Mouse (Mus musculus): ENCODE data around the gene Pclo. TPM values are rescaled to one million over a fixed set of nuclear protein-coding genes. Genes with fewer than 3 reads are reported as not detected.

The Pclo gene
- total and polyA plus RNA-seq, 2 experiments from 2014 or later: 8.8 to 38.8 TPM

GRCm38 (mm10) chr5:14608318-14608717 lies 93.6 kb downstream of the Pclo start:
- H3K9me3 ChIP-seq (ENCODE audit: low read length): no peaks in the 10 kb centered on the region
- no peak overlapping the region for H3K27ac ChIP-seq (ENCODE audit: low read depth, low read length)
- WGBS: 70% methylated on average over 1 of the region's 1 CpGs
- no peak for TF ChIP-seq CTCF (IDR thresholded peaks at IDR 0.05; ENCODE audit: low read depth)
- no peak overlapping the region for H3K9ac ChIP-seq
- H3K4me3 ChIP-seq (ENCODE audit: low read depth, low read length): no peak overlapping the region
- no peak overlapping the region for H3K4me2 ChIP-seq (ENCODE audit: low read depth)
- DNase-seq: no peak
- no peaks in the 10 kb centered on the region for H3K4me1 ChIP-seq (ENCODE audit: insufficient read depth)
- H3K27me3 ChIP-seq (ENCODE audit: insufficient read depth, low read length): no peaks in the 10 kb centered on the region
- H3K36me3 ChIP-seq (ENCODE audit: insufficient read depth): no peaks in the 10 kb centered on the region
- no peak for ATAC-seq

GRCm38 (mm10) chr5:14621146-14621545 lies 106.4 kb downstream of the Pclo start:
- Histone ChIP-seq H3K4me1 (ENCODE audit: insufficient read depth) (no peaks in the 10 kb centered on the region), H3K9me3 (ENCODE audit: low read length) (no peaks in the 10 kb centered on the region), H3K4me2 (ENCODE audit: low read depth) (no peak overlapping the region), H3K4me3 (ENCODE audit: low read depth, low read length) (no peak overlapping the region), H3K27ac (ENCODE audit: low read depth, low read length) (no peak overlapping the region), H3K27me3 (ENCODE audit: insufficient read depth, low read length) (no peaks in the 10 kb centered on the region), H3K36me3 (ENCODE audit: insufficient read depth) (no peaks in the 10 kb centered on the region), H3K9ac (no peak overlapping the region)
- WGBS: 74% methylated on average over 7 of the region's 7 CpGs
- DNase-seq (no peak), ATAC-seq (no peak)
- TF ChIP-seq CTCF (IDR thresholded peaks at IDR 0.05; ENCODE audit: low read depth): no peak

GRCm38 (mm10) chr5:14623360-14623759 lies 108.6 kb downstream of the Pclo start:
- no peaks in the 10 kb centered on the region for H3K9me3 ChIP-seq (ENCODE audit: low read length)
- no peak overlapping the region for H3K9ac ChIP-seq
- H3K4me2 ChIP-seq (ENCODE audit: low read depth): no peak overlapping the region
- DNase-seq: no peak
- no peak overlapping the region for H3K27ac ChIP-seq (ENCODE audit: low read depth, low read length)
- no peaks in the 10 kb centered on the region for H3K27me3 ChIP-seq (ENCODE audit: insufficient read depth, low read length)
- no peak overlapping the region for H3K4me3 ChIP-seq (ENCODE audit: low read depth, low read length)
- H3K36me3 ChIP-seq (ENCODE audit: insufficient read depth): no peaks in the 10 kb centered on the region
- no peak for TF ChIP-seq CTCF (IDR thresholded peaks at IDR 0.05; ENCODE audit: low read depth)
- ATAC-seq: no peak
- WGBS: 77% methylated on average over 7 of the region's 7 CpGs
- H3K4me1 ChIP-seq (ENCODE audit: insufficient read depth): no peaks in the 10 kb centered on the region

- ATAC-seq: no peak
- H3K27me3 ChIP-seq (ENCODE audit: insufficient read depth, low read length): no peaks in the 10 kb centered on the region
- H3K27ac ChIP-seq (ENCODE audit: low read depth, low read length): no peak overlapping the region
- 72% methylated on average over 1 of the region's 1 CpGs for WGBS
- H3K9ac ChIP-seq: no peak overlapping the region
- H3K4me2 ChIP-seq (ENCODE audit: low read depth): no peak overlapping the region
- H3K4me1 ChIP-seq (ENCODE audit: insufficient read depth): no peaks in the 10 kb centered on the region
- no peak for DNase-seq
- TF ChIP-seq CTCF (IDR thresholded peaks at IDR 0.05; ENCODE audit: low read depth): no peak
- H3K9me3 ChIP-seq (ENCODE audit: low read length): no peaks in the 10 kb centered on the region
- no peaks in the 10 kb centered on the region for H3K36me3 ChIP-seq (ENCODE audit: insufficient read depth)
- H3K4me3 ChIP-seq (ENCODE audit: low read depth, low read length): no peak overlapping the region
Measured at GRCm38 (mm10) chr5:14641260-14641659, 126.5 kb downstream of the Pclo start.

- no peaks in the 10 kb centered on the region for H3K4me1 ChIP-seq (ENCODE audit: insufficient read depth)
- H3K9me3 ChIP-seq (ENCODE audit: low read length): no peaks in the 10 kb centered on the region
- WGBS: 79% methylated on average over 3 of the region's 3 CpGs
- no peak overlapping the region for H3K9ac ChIP-seq
- H3K27ac ChIP-seq (ENCODE audit: low read depth, low read length): no peak overlapping the region
- no peaks in the 10 kb centered on the region for H3K36me3 ChIP-seq (ENCODE audit: insufficient read depth)
- H3K4me3 ChIP-seq (ENCODE audit: low read depth, low read length): no peak overlapping the region
- H3K27me3 ChIP-seq (ENCODE audit: insufficient read depth, low read length): no peaks in the 10 kb centered on the region
- no peak for TF ChIP-seq CTCF (IDR thresholded peaks at IDR 0.05; ENCODE audit: low read depth)
- no peak overlapping the region for H3K4me2 ChIP-seq (ENCODE audit: low read depth)
- no peak for DNase-seq
- ATAC-seq: no peak
Measured at GRCm38 (mm10) chr5:14645856-14646255, 131.1 kb downstream of the Pclo start.

- WGBS: 54% methylated on average over 1 of the region's 1 CpGs
- H3K4me3 ChIP-seq (ENCODE audit: low read depth, low read length): no peak overlapping the region
- H3K4me2 ChIP-seq (ENCODE audit: low read depth): no peak overlapping the region
- no peaks in the 10 kb centered on the region for H3K36me3 ChIP-seq (ENCODE audit: insufficient read depth)
- no peak overlapping the region for H3K9ac ChIP-seq
- DNase-seq (no peak), ATAC-seq (peak; percentile 42; the same call in 1 of the 2 replicates)
- TF ChIP-seq CTCF (IDR thresholded peaks at IDR 0.05; ENCODE audit: low read depth): no peak
- H3K27ac ChIP-seq (ENCODE audit: low read depth, low read length): no peak overlapping the region
- H3K9me3 ChIP-seq (ENCODE audit: low read length): no peaks in the 10 kb centered on the region
- no peaks in the 10 kb centered on the region for H3K4me1 ChIP-seq (ENCODE audit: insufficient read depth)
- no peaks in the 10 kb centered on the region for H3K27me3 ChIP-seq (ENCODE audit: insufficient read depth, low read length)
Measured at GRCm38 (mm10) chr5:14660637-14661036, 145.9 kb downstream of the Pclo start.

- Histone ChIP-seq H3K36me3 (ENCODE audit: insufficient read depth) (no peaks in the 10 kb centered on the region), H3K4me2 (ENCODE audit: low read depth) (no peak overlapping the region), H3K4me3 (ENCODE audit: low read depth, low read length) (no peak overlapping the region), H3K4me1 (ENCODE audit: insufficient read depth) (no peaks in the 10 kb centered on the region), H3K9ac (no peak overlapping the region), H3K9me3 (ENCODE audit: low read length) (no peaks in the 10 kb centered on the region), H3K27me3 (ENCODE audit: insufficient read depth, low read length) (no peaks in the 10 kb centered on the region), H3K27ac (ENCODE audit: low read depth, low read length) (no peak overlapping the region)
- DNase-seq (no peak), ATAC-seq (peak; percentile 88)
- 74% methylated on average over 1 of the region's 1 CpGs for WGBS
- no peak for TF ChIP-seq CTCF (IDR thresholded peaks at IDR 0.05; ENCODE audit: low read depth)
Measured at GRCm38 (mm10) chr5:14662180-14662579, 147.5 kb downstream of the Pclo start.

- Histone ChIP-seq H3K9ac (no peak overlapping the region), H3K4me3 (ENCODE audit: low read depth, low read length) (no peak overlapping the region), H3K4me2 (ENCODE audit: low read depth) (no peak overlapping the region), H3K27me3 (ENCODE audit: insufficient read depth, low read length) (no peaks in the 10 kb centered on the region), H3K9me3 (ENCODE audit: low read length) (no peaks in the 10 kb centered on the region), H3K4me1 (ENCODE audit: insufficient read depth) (no peaks in the 10 kb centered on the region), H3K27ac (ENCODE audit: low read depth, low read length) (no peak overlapping the region), H3K36me3 (ENCODE audit: insufficient read depth) (no peaks in the 10 kb centered on the region)
- ATAC-seq (peak; percentile 78), DNase-seq (no peak)
- WGBS: 82% methylated on average over 1 of the region's 1 CpGs
- TF ChIP-seq CTCF (IDR thresholded peaks at IDR 0.05; ENCODE audit: low read depth): no peak
Measured at GRCm38 (mm10) chr5:14662603-14663002, 147.9 kb downstream of the Pclo start.
